ENCODE assay signal across 8 mouse cellular contexts in genomic region chr9:88522569-88523334, GRCm38 (mm10). TPM values are rescaled to one million over a fixed set of nuclear protein-coding genes. Genes with fewer than 3 reads are reported as not detected.
DNase-seq lines count a peak whose midpoint lies in the region; ATAC-seq lines count a peak whose summit lies in the region.

No protein-coding gene starts in this region.

- H3K9me3 ChIP-seq in forebrain, embryonic 11.5 days (ENCODE audit: control insufficient read depth, low read length) = no peaks in the 10 kb centered on the region
- H3K9me3 ChIP-seq in heart, embryonic 16.5 days (replicated peaks; ENCODE audit: control insufficient read depth, low read length) = no peaks in the 10 kb centered on the region
- no peaks in the 10 kb centered on the region for H3K9me3 ChIP-seq in liver, embryonic 15.5 days (replicated peaks)
- H3K9me3 ChIP-seq in neural tube, embryonic 12.5 days = no peaks in the 10 kb centered on the region

- no peaks in the 10 kb centered on the region for H3K27me3 ChIP-seq in forebrain, embryonic 11.5 days (ENCODE audit: control insufficient read depth, insufficient read depth, low read length)
- H3K27me3 ChIP-seq in heart, embryonic 16.5 days (ENCODE audit: control insufficient read depth, insufficient read depth, low read length) = no peaks in the 10 kb centered on the region
- no peaks in the 10 kb centered on the region for H3K27me3 ChIP-seq in liver, embryonic 15.5 days
- no peaks in the 10 kb centered on the region for H3K27me3 ChIP-seq in neural tube, embryonic 12.5 days (replicated peaks)

- H3K4me3 ChIP-seq in forebrain, embryonic 11.5 days (ENCODE audit: low read depth, low read length) = peak overlapping the region; percentile 88
- peak overlapping the region; percentile 79 for H3K4me3 ChIP-seq in heart, embryonic 16.5 days (ENCODE audit: low read length)
- H3K4me3 ChIP-seq in liver, embryonic 15.5 days (replicated peaks) = peak overlapping the region; percentile 75
- H3K4me3 ChIP-seq in neural tube, embryonic 12.5 days = peak overlapping the region; percentile 68

- H3K36me3 ChIP-seq in forebrain, embryonic 11.5 days (ENCODE audit: control insufficient read depth, insufficient read depth, low read length) = no peaks in the 10 kb centered on the region; the same call in 1 of the 2 replicates
- peaks cover 12% of the 10 kb centered on the region for H3K36me3 ChIP-seq in heart, embryonic 16.5 days (ENCODE audit: control insufficient read depth, insufficient read depth)
- peaks cover 13% of the 10 kb centered on the region for H3K36me3 ChIP-seq in liver, embryonic 15.5 days (replicated peaks)
- peaks cover 10% of the 10 kb centered on the region; the same call in 1 of the 2 replicates for H3K36me3 ChIP-seq in neural tube, embryonic 12.5 days

- under 1% methylated on average over 69 of the region's 69 CpGs for WGBS in forebrain, embryonic 11.5 days
- WGBS in heart, embryonic 16.5 days = under 1% methylated on average over 69 of the region's 69 CpGs
- under 1% methylated on average over 69 of the region's 69 CpGs for WGBS in liver, embryonic 15.5 days (ENCODE audit: insufficient replicate concordance)
- WGBS in neural tube, embryonic 12.5 days = under 1% methylated on average over 69 of the region's 69 CpGs

- H3K27ac ChIP-seq in forebrain, embryonic 11.5 days (ENCODE audit: low read depth, low read length) = peak overlapping the region; percentile 88
- H3K27ac ChIP-seq in heart, embryonic 16.5 days (ENCODE audit: low read length) = peak overlapping the region; percentile 90
- H3K27ac ChIP-seq in liver, embryonic 15.5 days (replicated peaks) = peak overlapping the region; percentile 97
- peak overlapping the region; percentile 83 for H3K27ac ChIP-seq in neural tube, embryonic 12.5 days

- peak; percentile 88 for ATAC-seq in forebrain, embryonic 11.5 days (replicated peaks; ENCODE audit: low FRiP score)
- ATAC-seq in heart, embryonic 16.5 days (replicated peaks; ENCODE audit: extremely low read depth, insufficient read depth, low FRiP score) = peak; percentile 90
- peak; percentile 95 for ATAC-seq in liver, embryonic 15.5 days (ENCODE audit: insufficient read depth)
- peak; percentile 90 for ATAC-seq in neural tube, embryonic 12.5 days (ENCODE audit: low FRiP score, low read depth)

- DNase-seq in CD8-positive naive resting alpha-beta T cell, adult 2 months (ENCODE audit: low read depth in 2 of 2, low spot score in 2 of 2) = peak; percentile 95 to 96
- peak; percentile 95 for DNase-seq in c-Kit-positive CD71-negative TER-119-negative erythroid progenitor cells, embryonic 14.5 days (ENCODE audit: low read depth)
- peak; percentile 98 for DNase-seq in forebrain, embryonic 11.5 days (ENCODE audit: low spot score)
- peak; percentile 97 for DNase-seq in kidney, postnatal 36 days
- DNase-seq in telencephalon, adult 2 months (ENCODE audit: low read depth, low spot score) = peak; percentile 93

- H3K9ac ChIP-seq in forebrain, embryonic 11.5 days (ENCODE audit: low read length) = peak overlapping the region; percentile 99
- H3K9ac ChIP-seq in heart, embryonic 16.5 days (ENCODE audit: low read length) = peak overlapping the region; percentile 92
- H3K9ac ChIP-seq in liver, embryonic 15.5 days = peak overlapping the region; percentile 80
- H3K9ac ChIP-seq in neural tube, embryonic 12.5 days = peak overlapping the region; percentile 89

- H3K4me2 ChIP-seq in forebrain, embryonic 11.5 days (ENCODE audit: low read depth, low read length, severe bottlenecking) = peak overlapping the region; percentile 74
- H3K4me2 ChIP-seq in heart, embryonic 16.5 days (ENCODE audit: low read depth, low read length) = peak overlapping the region; percentile 84
- peak overlapping the region; percentile 99 for H3K4me2 ChIP-seq in liver, embryonic 15.5 days
- peak overlapping the region; percentile 73 for H3K4me2 ChIP-seq in neural tube, embryonic 12.5 days (replicated peaks)

- H3K4me1 ChIP-seq in forebrain, embryonic 11.5 days (replicated peaks; ENCODE audit: control insufficient read depth, insufficient read depth, low read length) = 0 out of 2 replicates have a peak, but pooled peaks cover 2% of the 10 kb centered on the region
- peaks cover 13% of the 10 kb centered on the region for H3K4me1 ChIP-seq in heart, embryonic 16.5 days (ENCODE audit: control insufficient read depth, insufficient read depth, low read length)
- H3K4me1 ChIP-seq in liver, embryonic 15.5 days (replicated peaks) = peaks cover 34% of the 10 kb centered on the region
- H3K4me1 ChIP-seq in neural tube, embryonic 12.5 days = peaks cover 17% of the 10 kb centered on the region

RNA-seq across cellular contexts. Expression of gene Zfp949, which starts 25.1 kb away (rescaled TPM):
- 7.8 and 10.1 TPM in 2 replicates for polyA plus RNA-seq in forebrain, embryonic 11.5 days (2014; fragmentation: Nextera tagmentation; extraction: Ambion mirVana)
- polyA plus RNA-seq in heart, embryonic 16.5 days (2015; fragmentation: Nextera tagmentation; extraction: Ambion mirVana) = 8.3 and 8.9 TPM in 2 replicates
- polyA plus RNA-seq in liver, embryonic 15.5 days (2015; fragmentation: Nextera tagmentation; extraction: Ambion mirVana) = 6.4 and 7.9 TPM in 2 replicates
- 13.8 and 14.7 TPM in 2 replicates for polyA plus RNA-seq in neural tube, embryonic 12.5 days (2016; fragmentation: Nextera tagmentation; extraction: Ambion mirVana)

RNA-seq across cellular contexts. Expression of gene Syncrip, which starts 40.4 kb away (rescaled TPM):
- 141 and 148 TPM in 2 replicates for polyA plus RNA-seq in forebrain, embryonic 11.5 days (2014; fragmentation: Nextera tagmentation; extraction: Ambion mirVana)
- polyA plus RNA-seq in heart, embryonic 16.5 days (2015; fragmentation: Nextera tagmentation; extraction: Ambion mirVana) = 49.1 and 55.1 TPM in 2 replicates
- 28.9 and 33.1 TPM in 2 replicates for polyA plus RNA-seq in liver, embryonic 15.5 days (2015; fragmentation: Nextera tagmentation; extraction: Ambion mirVana)
- 102 and 104 TPM in 2 replicates for polyA plus RNA-seq in neural tube, embryonic 12.5 days (2016; fragmentation: Nextera tagmentation; extraction: Ambion mirVana)

RNA-seq across cellular contexts. Expression of gene Trim43a, which starts 57.9 kb away (rescaled TPM):
- not detected in 2 replicates for polyA plus RNA-seq in forebrain, embryonic 11.5 days (2014; fragmentation: Nextera tagmentation; extraction: Ambion mirVana)
- 0.14 and 0.37 TPM in 2 replicates for polyA plus RNA-seq in heart, embryonic 16.5 days (2015; fragmentation: Nextera tagmentation; extraction: Ambion mirVana)
- not detected in 2 replicates for polyA plus RNA-seq in liver, embryonic 15.5 days (2015; fragmentation: Nextera tagmentation; extraction: Ambion mirVana)
- 0.15 TPM in 1 of 2 replicates, not detected in the other for polyA plus RNA-seq in neural tube, embryonic 12.5 days (2016; fragmentation: Nextera tagmentation; extraction: Ambion mirVana)

Comparison
In these comparisons a context has a peak if more than half of its experiments do, and no peak if none do; other contexts are left out.
1. Peak in every context shown above with its lines: DNase-seq, ATAC-seq, H3K4me3 ChIP-seq and H3K27ac ChIP-seq.